Mouse (Mus musculus): ENCODE measurements around the gene Prdm2. TPM values are rescaled to one million over a fixed set of nuclear protein-coding genes. Genes with fewer than 3 reads are reported as not detected.

The Prdm2 gene
- polyA plus RNA-seq, 1 experiment from 2014 or later: 17.8 TPM

GRCm38 (mm10) chr4:143217189-143217588 is 4.4 kb upstream of the Prdm2 start:
- Histone ChIP-seq H3K27ac (ENCODE audit: low read depth, low read length) (no peak overlapping the region), H3K4me1 (ENCODE audit: control insufficient read depth, insufficient read depth, low read length) (peaks cover 8% of the 10 kb centered on the region; the same call in 1 of the 2 replicates), H3K4me2 (ENCODE audit: low read depth, low read length) (no peak overlapping the region), H3K9me3 (ENCODE audit: control insufficient read depth, low read length) (no peaks in the 10 kb centered on the region), H3K27me3 (ENCODE audit: control insufficient read depth, insufficient read depth, low read length) (no peaks in the 10 kb centered on the region), H3K4me3 (ENCODE audit: low read depth, low read length) (no peak overlapping the region), H3K36me3 (ENCODE audit: control insufficient read depth, insufficient read depth, low read length) (no peaks in the 10 kb centered on the region), H3K9ac (replicated peaks; ENCODE audit: low read depth, low read length) (no peak overlapping the region)
- ATAC-seq (ENCODE audit: low read depth): no peak
- 83% methylated on average over 7 of the region's 7 CpGs for WGBS

GRCm38 (mm10) chr4:143214221-143214797 is 1.5 kb upstream of the Prdm2 start:
- 96% methylated on average over 3 of the region's 3 CpGs for WGBS
- H3K36me3 ChIP-seq (ENCODE audit: control insufficient read depth, insufficient read depth, low read length): no peaks in the 10 kb centered on the region
- H3K4me1 ChIP-seq (ENCODE audit: control insufficient read depth, insufficient read depth, low read length): peaks cover 17% of the 10 kb centered on the region
- no peak overlapping the region for H3K9ac ChIP-seq (replicated peaks; ENCODE audit: low read depth, low read length)
- H3K27ac ChIP-seq (ENCODE audit: low read depth, low read length): no peak overlapping the region
- no peak overlapping the region for H3K4me2 ChIP-seq (ENCODE audit: low read depth, low read length)
- H3K27me3 ChIP-seq (ENCODE audit: control insufficient read depth, insufficient read depth, low read length): no peaks in the 10 kb centered on the region
- no peak overlapping the region for H3K4me3 ChIP-seq (ENCODE audit: low read depth, low read length)
- H3K9me3 ChIP-seq (ENCODE audit: control insufficient read depth, low read length): no peaks in the 10 kb centered on the region
- no peak for ATAC-seq (ENCODE audit: low read depth)

- WGBS: 90% methylated on average over 4 of the region's 4 CpGs
- no peak for ATAC-seq (ENCODE audit: low read depth)
- peaks cover 17% of the 10 kb centered on the region for H3K4me1 ChIP-seq (ENCODE audit: control insufficient read depth, insufficient read depth, low read length)
- H3K4me2 ChIP-seq (ENCODE audit: low read depth, low read length): no peak overlapping the region
- no peaks in the 10 kb centered on the region for H3K36me3 ChIP-seq (ENCODE audit: control insufficient read depth, insufficient read depth, low read length)
- H3K27ac ChIP-seq (ENCODE audit: low read depth, low read length): no peak overlapping the region
- H3K27me3 ChIP-seq (ENCODE audit: control insufficient read depth, insufficient read depth, low read length): no peaks in the 10 kb centered on the region
- H3K9me3 ChIP-seq (ENCODE audit: control insufficient read depth, low read length): no peaks in the 10 kb centered on the region
- H3K9ac ChIP-seq (replicated peaks; ENCODE audit: low read depth, low read length): no peak overlapping the region
- no peak overlapping the region for H3K4me3 ChIP-seq (ENCODE audit: low read depth, low read length)
Measured at GRCm38 (mm10) chr4:143213571-143213970, 776 bp upstream of the Prdm2 start.

- no peak; the same call in 1 of the 2 replicates for ATAC-seq (ENCODE audit: low read depth)
- H3K9ac ChIP-seq (replicated peaks; ENCODE audit: low read depth, low read length): no peak overlapping the region
- no peaks in the 10 kb centered on the region for H3K9me3 ChIP-seq (ENCODE audit: control insufficient read depth, low read length)
- 94% methylated on average over 3 of the region's 3 CpGs for WGBS
- H3K4me1 ChIP-seq (ENCODE audit: control insufficient read depth, insufficient read depth, low read length): peaks cover 17% of the 10 kb centered on the region
- H3K27ac ChIP-seq (ENCODE audit: low read depth, low read length): no peak overlapping the region; the same call in 1 of the 2 replicates
- H3K4me2 ChIP-seq (ENCODE audit: low read depth, low read length): peak overlapping the region; percentile 80
- H3K4me3 ChIP-seq (ENCODE audit: low read depth, low read length): peak overlapping the region; percentile 91
- H3K36me3 ChIP-seq (ENCODE audit: control insufficient read depth, insufficient read depth, low read length): no peaks in the 10 kb centered on the region
- no peaks in the 10 kb centered on the region for H3K27me3 ChIP-seq (ENCODE audit: control insufficient read depth, insufficient read depth, low read length)
Measured at GRCm38 (mm10) chr4:143213175-143213479, 332 bp upstream of the Prdm2 start.

GRCm38 (mm10) chr4:143211584-143212340 is 1.0 kb downstream of the Prdm2 start:
- Histone ChIP-seq H3K4me3 (ENCODE audit: low read depth, low read length) (peak overlapping the region; percentile 91), H3K9ac (replicated peaks; ENCODE audit: low read depth, low read length) (peak overlapping the region; percentile 93), H3K27me3 (ENCODE audit: control insufficient read depth, insufficient read depth, low read length) (no peaks in the 10 kb centered on the region), H3K27ac (ENCODE audit: low read depth, low read length) (peak overlapping the region; percentile 95), H3K36me3 (ENCODE audit: control insufficient read depth, insufficient read depth, low read length) (no peaks in the 10 kb centered on the region), H3K4me2 (ENCODE audit: low read depth, low read length) (peak overlapping the region; percentile 80), H3K4me1 (ENCODE audit: control insufficient read depth, insufficient read depth, low read length) (peaks cover 17% of the 10 kb centered on the region), H3K9me3 (ENCODE audit: control insufficient read depth, low read length) (no peaks in the 10 kb centered on the region)
- 8% methylated on average over 36 of the region's 43 CpGs for WGBS
- ATAC-seq (ENCODE audit: low read depth): peak; percentile 76

GRCm38 (mm10) chr4:143209997-143210396 is 2.8 kb downstream of the Prdm2 start:
- Histone ChIP-seq H3K4me3 (ENCODE audit: low read depth, low read length) (no peak overlapping the region), H3K27me3 (ENCODE audit: control insufficient read depth, insufficient read depth, low read length) (no peaks in the 10 kb centered on the region), H3K4me2 (ENCODE audit: low read depth, low read length) (no peak overlapping the region), H3K4me1 (ENCODE audit: control insufficient read depth, insufficient read depth, low read length) (peaks cover 17% of the 10 kb centered on the region), H3K36me3 (ENCODE audit: control insufficient read depth, insufficient read depth, low read length) (no peaks in the 10 kb centered on the region), H3K9me3 (ENCODE audit: control insufficient read depth, low read length) (no peaks in the 10 kb centered on the region), H3K9ac (replicated peaks; ENCODE audit: low read depth, low read length) (no peak overlapping the region), H3K27ac (ENCODE audit: low read depth, low read length) (no peak overlapping the region)
- 63% methylated on average over 2 of the region's 2 CpGs for WGBS
- ATAC-seq (ENCODE audit: low read depth): no peak

GRCm38 (mm10) chr4:143202653-143203052 is 10.1 kb downstream of the Prdm2 start:
- no peak overlapping the region for H3K4me2 ChIP-seq (ENCODE audit: low read depth, low read length)
- no peaks in the 10 kb centered on the region for H3K36me3 ChIP-seq (ENCODE audit: control insufficient read depth, insufficient read depth, low read length)
- H3K27ac ChIP-seq (ENCODE audit: low read depth, low read length): no peak overlapping the region
- no peak overlapping the region for H3K4me3 ChIP-seq (ENCODE audit: low read depth, low read length)
- H3K27me3 ChIP-seq (ENCODE audit: control insufficient read depth, insufficient read depth, low read length): no peaks in the 10 kb centered on the region
- no peaks in the 10 kb centered on the region for H3K9me3 ChIP-seq (ENCODE audit: control insufficient read depth, low read length)
- ATAC-seq (ENCODE audit: low read depth): no peak
- no peak overlapping the region for H3K9ac ChIP-seq (replicated peaks; ENCODE audit: low read depth, low read length)
- WGBS: 78% methylated on average over 3 of the region's 3 CpGs
- no peaks in the 10 kb centered on the region for H3K4me1 ChIP-seq (ENCODE audit: control insufficient read depth, insufficient read depth, low read length)

- Histone ChIP-seq H3K27me3 (ENCODE audit: control insufficient read depth, insufficient read depth, low read length) (no peaks in the 10 kb centered on the region), H3K27ac (ENCODE audit: low read depth, low read length) (no peak overlapping the region), H3K9ac (replicated peaks; ENCODE audit: low read depth, low read length) (no peak overlapping the region), H3K36me3 (ENCODE audit: control insufficient read depth, insufficient read depth, low read length) (no peaks in the 10 kb centered on the region), H3K4me3 (ENCODE audit: low read depth, low read length) (no peak overlapping the region), H3K9me3 (ENCODE audit: control insufficient read depth, low read length) (no peaks in the 10 kb centered on the region), H3K4me1 (ENCODE audit: control insufficient read depth, insufficient read depth, low read length) (no peaks in the 10 kb centered on the region), H3K4me2 (ENCODE audit: low read depth, low read length) (no peak overlapping the region)
- 88% methylated on average over 3 of the region's 3 CpGs for WGBS
- ATAC-seq (ENCODE audit: low read depth): no peak
Measured at GRCm38 (mm10) chr4:143198371-143198770, 14.4 kb downstream of the Prdm2 start.

- Histone ChIP-seq H3K36me3 (ENCODE audit: control insufficient read depth, insufficient read depth, low read length) (no peaks in the 10 kb centered on the region), H3K27ac (ENCODE audit: low read depth, low read length) (no peak overlapping the region), H3K4me1 (ENCODE audit: control insufficient read depth, insufficient read depth, low read length) (no peaks in the 10 kb centered on the region), H3K4me2 (ENCODE audit: low read depth, low read length) (no peak overlapping the region), H3K9me3 (ENCODE audit: control insufficient read depth, low read length) (no peaks in the 10 kb centered on the region), H3K4me3 (ENCODE audit: low read depth, low read length) (no peak overlapping the region), H3K9ac (replicated peaks; ENCODE audit: low read depth, low read length) (no peak overlapping the region), H3K27me3 (ENCODE audit: control insufficient read depth, insufficient read depth, low read length) (no peaks in the 10 kb centered on the region)
- whole genome bisulfite sequencing: 84% methylated on average over 5 of the region's 5 CpGs
- no peak for ATAC-seq (ENCODE audit: low read depth)
Measured at GRCm38 (mm10) chr4:143197845-143198356, 14.9 kb downstream of the Prdm2 start.
